Mouse (Mus musculus): ENCODE data around the gene Gemin8. TPM values are rescaled to one million over a fixed set of nuclear protein-coding genes. Genes with fewer than 3 reads are reported as not detected.

Gemin8 gene
- polyA plus RNA-seq, 1 experiment from 2014 or later, result 9.5 TPM

DNA sequence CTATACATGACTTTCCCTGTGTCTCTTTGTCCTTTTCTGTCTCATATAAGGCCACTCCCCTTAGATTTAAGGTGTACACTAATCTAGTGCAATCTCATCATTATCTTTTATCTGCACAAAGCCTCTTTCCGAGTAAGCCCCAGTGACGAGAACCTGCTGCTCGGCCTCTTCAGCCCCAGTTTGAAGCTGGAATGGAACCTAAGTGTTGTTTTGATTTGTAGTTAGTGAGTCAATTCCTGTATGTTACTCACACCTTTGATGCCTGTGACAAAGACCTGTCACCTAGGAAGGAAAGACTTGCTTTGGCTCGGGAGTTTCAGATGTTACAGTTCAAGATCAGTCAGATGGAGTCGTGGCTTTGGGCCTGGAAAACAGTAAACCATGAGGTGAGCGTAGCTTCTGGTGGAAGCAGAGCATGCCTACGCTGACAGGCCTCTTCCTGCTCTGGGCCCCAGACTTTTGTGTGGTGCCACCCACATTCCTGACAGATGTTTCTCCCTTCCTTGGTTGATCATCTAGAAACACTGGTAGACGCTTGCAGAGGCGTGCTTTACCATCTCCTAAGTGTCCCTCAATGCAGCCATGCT is 15.2 kb downstream of the Gemin8 start:
- no peaks in the 10 kb centered on the region for H3K36me3 ChIP-seq
- no peak overlapping the region for H3K4me3 ChIP-seq
- no peaks in the 10 kb centered on the region for H3K4me1 ChIP-seq (replicated peaks)
- H3K27ac ChIP-seq (replicated peaks), result no peak overlapping the region
- ATAC-seq (ENCODE audit: low FRiP score, low read depth), result no peak
- no peak overlapping the region for H3K9ac ChIP-seq
- no peaks in the 10 kb centered on the region for H3K9me3 ChIP-seq
- no peak overlapping the region for H3K4me2 ChIP-seq
- no peaks in the 10 kb centered on the region for H3K27me3 ChIP-seq
- 89% methylated on average over 9 of the region's 9 CpGs for WGBS

DNA sequence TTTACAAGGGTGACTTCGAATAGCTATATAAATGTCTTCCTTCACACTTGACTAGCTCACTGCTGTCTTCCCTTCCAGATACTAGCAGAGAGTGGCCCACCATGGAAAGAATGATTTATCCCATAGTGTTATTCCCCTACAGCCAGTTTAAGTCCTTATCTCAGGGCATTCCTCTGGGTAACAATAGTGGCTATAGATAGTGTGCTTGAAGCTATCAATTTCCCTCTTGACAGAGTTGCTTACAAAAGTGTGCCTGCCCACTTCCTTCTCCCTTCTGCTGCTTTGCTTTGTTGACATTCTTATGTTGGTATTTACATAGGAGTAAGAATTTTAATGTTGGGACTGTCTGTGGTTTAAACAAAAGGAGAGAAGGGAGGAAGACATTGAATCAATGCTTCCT is 17.5 kb downstream of the Gemin8 start:
- no peaks in the 10 kb centered on the region for H3K9me3 ChIP-seq
- no peaks in the 10 kb centered on the region for H3K4me1 ChIP-seq (replicated peaks)
- H3K4me3 ChIP-seq, result no peak overlapping the region
- H3K27ac ChIP-seq (replicated peaks), result no peak overlapping the region
- H3K4me2 ChIP-seq, result no peak overlapping the region
- 84% methylated on average over 1 of the region's 1 CpGs for whole genome bisulfite sequencing
- H3K27me3 ChIP-seq, result no peaks in the 10 kb centered on the region
- no peak for ATAC-seq (ENCODE audit: low FRiP score, low read depth)
- no peaks in the 10 kb centered on the region for H3K36me3 ChIP-seq
- no peak overlapping the region for H3K9ac ChIP-seq

- no peak overlapping the region for H3K27ac ChIP-seq (replicated peaks)
- H3K9ac ChIP-seq, result no peak overlapping the region
- no peaks in the 10 kb centered on the region for H3K36me3 ChIP-seq
- H3K4me1 ChIP-seq (replicated peaks), result no peaks in the 10 kb centered on the region
- H3K4me2 ChIP-seq, result no peak overlapping the region
- no peak for ATAC-seq (ENCODE audit: low FRiP score, low read depth)
- H3K4me3 ChIP-seq, result no peak overlapping the region
- no peaks in the 10 kb centered on the region for H3K27me3 ChIP-seq
- no peaks in the 10 kb centered on the region for H3K9me3 ChIP-seq
These were observed 26.1 kb downstream of the Gemin8 start for GRCm38 (mm10) chrX:166196327-166196726.

GRCm38 (mm10) chrX:166198266-166198665 is 28.0 kb downstream of the Gemin8 start:
- no peaks in the 10 kb centered on the region for H3K36me3 ChIP-seq

GRCm38 (mm10) chrX:166199812-166200211 is 29.6 kb downstream of the Gemin8 start:
- Histone ChIP-seq H3K27ac (replicated peaks) (no peak overlapping the region), H3K4me2 (no peak overlapping the region), H3K9me3 (no peaks in the 10 kb centered on the region), H3K9ac (no peak overlapping the region), H3K27me3 (no peaks in the 10 kb centered on the region), H3K4me3 (no peak overlapping the region), H3K36me3 (no peaks in the 10 kb centered on the region), H3K4me1 (replicated peaks) (no peaks in the 10 kb centered on the region)
- ATAC-seq (ENCODE audit: low FRiP score, low read depth), result no peak

More at GRCm38 (mm10) chrX:166198266-166198665, 28.0 kb downstream of the Gemin8 start:
- H3K27me3 ChIP-seq, result no peaks in the 10 kb centered on the region
- H3K9me3 ChIP-seq, result no peaks in the 10 kb centered on the region
- H3K4me2 ChIP-seq, result no peak overlapping the region
- no peak overlapping the region for H3K4me3 ChIP-seq
- 94% methylated on average over 2 of the region's 2 CpGs for whole genome bisulfite sequencing
- no peaks in the 10 kb centered on the region for H3K4me1 ChIP-seq (replicated peaks)
- no peak for ATAC-seq (ENCODE audit: low FRiP score, low read depth)
- no peak overlapping the region for H3K9ac ChIP-seq
- no peak overlapping the region for H3K27ac ChIP-seq (replicated peaks)

DNA sequence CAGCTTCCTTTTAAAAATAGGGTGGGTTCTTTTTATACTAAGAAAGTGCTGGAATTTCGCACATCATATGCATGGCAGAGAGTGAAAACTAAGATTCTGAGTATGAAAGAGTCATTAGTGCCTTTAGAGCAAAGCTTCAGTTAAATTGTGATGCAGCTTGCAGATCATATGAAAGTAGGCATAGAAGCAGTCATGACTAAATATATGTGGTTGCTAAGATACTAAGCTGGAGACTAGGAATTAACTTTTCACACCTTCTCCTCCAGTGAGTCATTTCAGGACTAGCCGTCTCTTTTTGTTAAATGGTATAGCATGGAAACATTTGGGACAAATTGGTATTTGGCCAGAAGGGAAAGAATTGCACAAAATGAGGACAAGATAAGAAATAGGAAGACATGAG is 44.3 kb downstream of the Gemin8 start:
- Histone ChIP-seq H3K4me3 (no peak overlapping the region), H3K36me3 (no peaks in the 10 kb centered on the region), H3K9me3 (no peaks in the 10 kb centered on the region), H3K4me1 (replicated peaks) (no peaks in the 10 kb centered on the region), H3K27ac (replicated peaks) (no peak overlapping the region), H3K4me2 (no peak overlapping the region), H3K27me3 (no peaks in the 10 kb centered on the region), H3K9ac (no peak overlapping the region)
- no peak for ATAC-seq (ENCODE audit: low FRiP score, low read depth)
- 76% methylated on average over 2 of the region's 2 CpGs for WGBS

- H3K27me3 ChIP-seq, result no peaks in the 10 kb centered on the region
- H3K36me3 ChIP-seq, result no peaks in the 10 kb centered on the region
- H3K4me1 ChIP-seq (replicated peaks), result no peaks in the 10 kb centered on the region
- no peaks in the 10 kb centered on the region for H3K9me3 ChIP-seq
- H3K27ac ChIP-seq (replicated peaks), result no peak overlapping the region
- H3K4me3 ChIP-seq, result no peak overlapping the region
- WGBS, result 57% methylated on average over 6 of the region's 6 CpGs
- H3K4me2 ChIP-seq, result no peak overlapping the region
- ATAC-seq (ENCODE audit: low FRiP score, low read depth), result no peak
- H3K9ac ChIP-seq, result no peak overlapping the region
These were observed 46.0 kb downstream of the Gemin8 start for GRCm38 (mm10) chrX:166216248-166216647.

GRCm38 (mm10) chrX:166216720-166217119 is 46.5 kb downstream of the Gemin8 start:
- Histone ChIP-seq H3K36me3 (no peaks in the 10 kb centered on the region), H3K27me3 (no peaks in the 10 kb centered on the region), H3K27ac (replicated peaks) (no peak overlapping the region), H3K9me3 (no peaks in the 10 kb centered on the region), H3K9ac (no peak overlapping the region), H3K4me1 (replicated peaks) (no peaks in the 10 kb centered on the region), H3K4me3 (no peak overlapping the region), H3K4me2 (no peak overlapping the region)
- WGBS, result 93% methylated on average over 8 of the region's 8 CpGs
- no peak for ATAC-seq (ENCODE audit: low FRiP score, low read depth)

GRCm38 (mm10) chrX:166219331-166219730 is 49.1 kb downstream of the Gemin8 start:
- ATAC-seq (ENCODE audit: low FRiP score, low read depth), result no peak

GRCm38 (mm10) chrX:166226856-166227255 is 56.6 kb downstream of the Gemin8 start:
- Histone ChIP-seq H3K4me1 (replicated peaks) (no peaks in the 10 kb centered on the region), H3K27me3 (no peaks in the 10 kb centered on the region), H3K36me3 (no peaks in the 10 kb centered on the region), H3K4me2 (no peak overlapping the region), H3K9me3 (no peaks in the 10 kb centered on the region), H3K9ac (no peak overlapping the region), H3K4me3 (no peak overlapping the region), H3K27ac (replicated peaks) (no peak overlapping the region)
- 67% methylated on average over 5 of the region's 5 CpGs for WGBS
- ATAC-seq (ENCODE audit: low FRiP score, low read depth), result no peak

More at GRCm38 (mm10) chrX:166219331-166219730, 49.1 kb downstream of the Gemin8 start:
- 60% methylated on average over 5 of the region's 5 CpGs for WGBS
- H3K4me2 ChIP-seq, result no peak overlapping the region
- no peaks in the 10 kb centered on the region for H3K4me1 ChIP-seq (replicated peaks)
- H3K9ac ChIP-seq, result no peak overlapping the region
- no peaks in the 10 kb centered on the region for H3K9me3 ChIP-seq
- no peak overlapping the region for H3K4me3 ChIP-seq
- no peaks in the 10 kb centered on the region for H3K36me3 ChIP-seq
- no peaks in the 10 kb centered on the region for H3K27me3 ChIP-seq
- no peak overlapping the region for H3K27ac ChIP-seq (replicated peaks)

- Histone ChIP-seq H3K27ac (replicated peaks) (no peak overlapping the region), H3K36me3 (no peaks in the 10 kb centered on the region), H3K9me3 (no peaks in the 10 kb centered on the region), H3K27me3 (no peaks in the 10 kb centered on the region), H3K4me2 (no peak overlapping the region), H3K9ac (no peak overlapping the region), H3K4me3 (no peak overlapping the region), H3K4me1 (replicated peaks) (no peaks in the 10 kb centered on the region)
- 70% methylated on average over 3 of the region's 3 CpGs for WGBS
- no peak for ATAC-seq (ENCODE audit: low FRiP score, low read depth)
These were observed 59.5 kb downstream of the Gemin8 start for GRCm38 (mm10) chrX:166229750-166230149.

DNA sequence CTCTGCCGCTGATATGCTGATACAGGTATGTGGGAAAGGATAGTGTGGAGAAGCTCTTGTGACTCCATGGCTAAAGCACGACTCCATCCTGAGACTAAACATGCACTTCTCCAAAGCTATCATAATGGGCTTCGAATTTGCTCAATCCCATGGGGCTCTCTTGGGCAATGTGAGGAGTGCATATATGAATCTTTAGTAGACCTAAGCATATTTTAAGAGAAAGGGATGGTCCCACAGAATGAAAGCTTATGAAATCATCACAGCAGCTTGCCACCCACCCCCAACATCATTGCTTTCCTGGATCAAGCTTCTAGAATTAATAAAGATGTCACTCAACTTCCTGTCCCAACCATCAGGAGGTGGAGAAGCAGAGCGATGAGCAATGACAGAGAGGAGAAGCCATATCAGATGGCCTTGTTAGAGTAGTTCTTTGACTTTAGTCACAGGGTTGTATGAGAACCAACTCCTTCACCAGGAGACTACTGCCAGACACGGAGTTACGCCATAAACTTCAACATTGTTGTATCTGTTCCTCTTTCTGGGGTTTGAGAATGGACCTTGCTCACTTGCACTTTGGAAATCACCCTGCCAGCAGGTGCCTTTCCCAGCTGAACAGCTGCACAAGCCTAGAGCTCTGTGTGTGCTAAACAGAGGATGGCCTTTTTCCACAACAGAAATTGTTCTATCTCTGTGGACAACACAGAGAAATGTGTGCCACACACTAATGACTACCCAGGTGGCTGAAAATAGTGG is 60.4 kb downstream of the Gemin8 start:
- 89% methylated on average over 6 of the region's 6 CpGs for WGBS

More for the DNA sequence above, 60.4 kb downstream of the Gemin8 start:
- Histone ChIP-seq H3K9ac (no peak overlapping the region), H3K4me3 (no peak overlapping the region), H3K27me3 (no peaks in the 10 kb centered on the region), H3K27ac (replicated peaks) (no peak overlapping the region), H3K9me3 (no peaks in the 10 kb centered on the region), H3K36me3 (no peaks in the 10 kb centered on the region), H3K4me2 (no peak overlapping the region), H3K4me1 (replicated peaks) (no peaks in the 10 kb centered on the region)
- no peak for ATAC-seq (ENCODE audit: low FRiP score, low read depth)

Data from hindbrain, embryonic 15.5 days (tissue).